Mouse (Mus musculus): Measurements from ENCODE around the gene Dnm3.

Dnm3 gene

DNA sequence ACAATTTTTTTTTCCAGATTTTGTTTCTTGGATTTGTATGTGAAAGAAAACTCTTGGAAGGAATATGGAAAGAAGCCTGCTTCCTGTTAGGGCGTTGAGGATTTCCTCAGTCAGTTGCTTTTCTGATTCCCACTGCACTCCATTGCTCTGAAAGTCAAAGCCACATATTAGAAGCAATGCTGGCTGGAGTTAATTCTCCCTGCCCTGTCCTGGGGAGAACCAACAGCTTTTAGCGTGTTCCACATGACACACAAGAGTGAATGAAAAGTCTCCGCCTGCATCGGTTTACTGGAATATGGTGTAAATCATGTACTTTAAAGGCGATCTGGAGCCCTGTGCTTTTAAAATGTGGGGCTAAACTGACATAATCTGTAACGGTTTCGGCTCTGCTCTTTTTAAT is 424.6 kb downstream of the Dnm3 start:
- DNase-seq, result no peak

DNA sequence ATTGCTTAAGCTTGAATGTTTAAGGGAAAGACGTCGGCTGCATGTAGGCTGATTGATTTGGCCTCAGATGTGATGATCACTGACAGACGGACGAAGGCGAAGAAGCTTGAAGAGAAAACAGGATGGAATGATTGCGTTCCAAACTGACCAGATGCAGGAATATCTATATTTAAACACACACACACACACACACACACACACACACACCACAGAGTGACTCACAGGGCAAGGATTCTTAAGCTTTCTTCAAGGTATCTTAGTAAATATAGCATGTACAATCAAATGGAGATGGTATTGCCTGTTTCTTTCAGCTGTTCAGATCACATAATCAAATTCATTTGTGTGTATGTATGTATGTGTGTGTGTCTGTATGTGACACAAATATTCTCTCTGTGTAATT is 425.1 kb downstream of the Dnm3 start:
- DNase-seq, result no peak

- no peak for DNase-seq
Observed at GRCm38 (mm10) chr1:162052138-162052537, 425.7 kb downstream of the Dnm3 start.

DNA sequence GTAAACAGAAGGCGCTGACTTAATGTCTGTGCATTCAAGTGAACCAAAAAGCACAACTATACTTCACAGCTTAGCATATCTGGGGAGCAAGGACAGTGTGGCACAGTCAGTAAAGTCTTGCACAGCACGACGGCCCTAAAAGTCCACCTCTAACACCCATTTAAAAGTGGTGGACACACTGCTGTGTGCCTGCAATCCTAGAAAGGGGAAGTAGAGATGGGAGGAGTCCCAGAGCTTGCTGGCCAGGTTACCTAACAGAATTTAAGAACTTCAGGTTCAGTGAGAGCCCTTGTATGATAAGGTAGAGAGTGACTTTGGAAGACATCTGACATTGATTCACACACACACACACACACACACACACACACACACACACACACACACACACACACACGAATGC is 426.1 kb downstream of the Dnm3 start:
- no peak for DNase-seq

DNA sequence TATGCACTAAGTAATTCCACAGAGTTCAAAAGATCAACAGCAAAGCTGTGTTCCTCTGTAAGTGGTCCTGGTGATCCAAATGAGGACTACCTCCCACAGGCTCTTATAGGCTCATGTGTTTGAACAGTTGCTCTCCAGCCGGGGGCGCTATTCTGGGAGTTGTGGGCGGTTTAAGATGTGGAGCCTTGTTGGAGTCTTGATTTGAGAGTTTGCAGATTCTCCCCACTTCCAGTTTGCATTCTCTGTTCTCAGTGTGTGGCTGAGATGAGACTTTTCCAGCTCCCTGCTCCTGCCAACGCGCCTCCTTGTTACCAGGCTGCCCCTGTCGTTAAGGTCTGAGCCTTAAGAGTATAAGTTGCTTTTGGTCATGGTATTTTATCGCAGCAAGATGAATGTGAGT is 430.2 kb downstream of the Dnm3 start:
- no peak for DNase-seq

DNA sequence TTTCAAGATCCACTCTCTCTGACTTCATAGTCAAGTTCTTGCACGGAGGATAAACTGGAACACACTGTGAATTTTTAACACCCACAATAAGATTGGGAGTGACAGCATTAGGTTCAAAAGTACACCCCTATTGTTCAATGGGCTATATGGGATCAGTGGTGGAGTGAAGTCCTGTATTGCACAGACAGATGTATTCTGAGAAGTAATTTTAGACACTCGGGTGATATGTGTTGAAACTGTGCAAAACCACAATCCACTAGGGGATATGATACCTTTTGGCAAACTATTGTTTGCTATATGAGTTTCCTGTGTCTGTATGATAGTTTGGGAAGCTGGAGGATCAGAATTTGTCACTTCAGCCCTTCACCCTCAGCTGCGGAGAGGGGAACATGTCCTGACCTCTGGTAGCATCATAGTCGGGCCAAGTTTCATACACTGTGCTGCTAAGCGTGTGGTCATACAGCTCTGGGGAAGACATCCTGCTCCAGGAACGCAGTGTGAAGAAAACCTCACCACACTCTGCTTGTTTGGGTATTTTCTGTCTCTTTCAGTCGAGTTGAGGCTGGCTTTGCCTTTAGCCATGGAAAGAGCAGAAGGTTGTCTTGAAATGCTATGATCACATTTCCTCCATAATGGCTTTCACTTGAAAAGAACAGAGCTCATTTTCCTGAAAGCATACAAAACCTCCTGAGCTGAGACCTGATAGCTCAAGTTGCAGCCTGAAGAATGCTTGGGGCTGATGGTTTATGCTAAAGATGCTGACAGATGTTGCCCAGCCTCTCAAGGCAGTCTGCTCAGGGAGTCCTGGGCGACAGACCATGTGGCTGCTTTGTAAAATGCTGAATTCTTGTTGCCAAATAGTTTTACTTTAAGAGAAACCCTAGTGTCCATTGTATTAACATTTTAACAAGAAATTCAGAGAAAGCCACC is 433.8 kb downstream of the Dnm3 start:
- no peak for DNase-seq

DNA sequence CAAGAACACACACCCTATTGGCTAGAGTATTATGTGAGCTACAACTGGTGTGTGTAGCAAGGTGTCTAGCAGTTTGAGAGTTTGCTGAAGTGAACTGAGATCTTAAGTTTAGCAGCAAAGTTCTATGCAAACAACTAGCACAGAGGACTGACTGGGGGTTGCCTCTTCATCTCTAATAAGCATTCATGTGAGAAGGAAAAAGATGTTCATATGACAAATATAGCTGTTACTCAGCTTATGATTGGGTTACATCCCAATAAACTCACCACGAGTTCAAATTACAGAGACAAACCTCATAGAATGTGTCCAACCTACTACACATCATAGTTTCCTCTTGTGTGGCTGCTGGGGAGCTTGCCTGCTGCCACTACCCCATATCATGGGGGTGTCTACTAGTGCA is 434.6 kb downstream of the Dnm3 start:
- no peak for DNase-seq

- no peak for DNase-seq
Observed at GRCm38 (mm10) chr1:162042384-162042783, 435.4 kb downstream of the Dnm3 start.

DNA sequence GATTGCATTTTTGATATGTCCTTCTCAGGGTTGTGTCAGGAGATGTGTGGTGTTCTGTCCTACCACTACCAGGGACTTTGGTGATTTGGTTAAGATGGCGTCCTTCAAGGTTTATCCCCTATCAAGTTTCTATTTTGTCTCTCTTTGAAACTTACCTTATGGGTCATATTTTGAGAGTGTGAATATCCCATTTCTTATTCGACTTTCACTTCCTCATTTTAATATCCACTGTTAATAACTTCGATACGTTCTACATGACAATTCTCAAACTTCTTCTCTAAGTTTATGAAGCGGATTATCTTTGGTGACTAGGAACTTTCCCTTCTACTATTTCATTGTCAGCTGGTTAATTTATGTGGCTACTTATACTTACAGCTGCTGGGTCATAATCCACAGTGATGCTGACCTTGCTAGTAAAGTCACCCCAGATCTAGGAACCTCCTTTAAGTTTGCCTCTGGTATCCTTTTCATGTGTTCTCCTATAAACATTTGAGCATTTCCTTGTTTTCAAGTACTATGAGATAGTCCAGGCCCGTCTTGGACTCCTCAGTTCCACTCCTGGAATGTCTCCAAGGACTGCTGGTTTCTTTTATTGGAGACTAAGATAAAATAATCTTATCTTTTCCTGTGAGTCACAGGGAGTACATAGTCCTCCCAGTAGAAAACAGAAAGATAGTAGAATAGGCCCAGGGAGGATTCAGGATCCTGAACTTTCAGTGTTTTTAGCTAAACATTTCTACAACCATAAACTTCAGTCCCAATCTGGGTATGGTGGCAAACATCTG is 437.2 kb downstream of the Dnm3 start:
- DNase-seq, result no peak

DNA sequence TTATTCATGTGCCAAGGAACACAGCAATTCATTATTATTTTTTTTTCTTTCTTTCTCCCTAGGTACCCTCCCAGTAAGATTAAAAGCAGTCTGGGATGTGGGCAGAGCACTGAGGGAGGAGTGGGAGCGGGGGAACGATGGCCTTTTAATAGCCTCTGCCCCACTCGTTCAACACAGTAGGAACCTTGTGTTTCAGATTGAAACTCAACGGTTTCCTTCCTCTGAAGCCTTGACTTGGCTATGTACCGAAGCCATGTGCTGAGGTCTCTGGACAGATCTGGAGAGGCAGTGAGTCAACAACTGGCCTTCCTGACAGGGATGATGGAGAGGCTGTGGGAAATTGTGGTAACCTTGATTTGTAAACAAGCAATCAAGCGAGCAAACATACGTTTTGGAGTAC is 438.0 kb downstream of the Dnm3 start:
- no peak for DNase-seq

GRCm38 (mm10) chr1:162039011-162039595 is 438.7 kb downstream of the Dnm3 start:
- no peak for DNase-seq

DNA sequence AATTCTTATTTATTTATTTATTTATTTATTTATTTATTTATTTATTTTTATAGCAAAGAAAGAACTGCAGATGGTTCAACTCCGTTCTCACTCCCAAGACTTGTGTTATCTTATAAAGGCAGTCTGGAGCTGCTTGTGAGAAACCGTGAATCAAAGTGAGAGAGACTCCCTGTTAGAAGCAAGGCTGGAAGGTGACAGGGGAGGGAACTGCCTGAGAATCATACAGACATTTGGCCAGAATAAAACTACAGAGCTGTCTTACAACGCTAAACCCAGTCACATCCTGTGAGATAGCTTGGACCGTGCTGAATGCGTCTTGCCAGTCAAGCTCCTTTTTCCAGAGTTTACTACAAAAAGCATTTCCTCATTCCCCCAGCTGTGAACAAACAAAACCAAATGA is 439.4 kb downstream of the Dnm3 start:
- DNase-seq, result no peak

DNA sequence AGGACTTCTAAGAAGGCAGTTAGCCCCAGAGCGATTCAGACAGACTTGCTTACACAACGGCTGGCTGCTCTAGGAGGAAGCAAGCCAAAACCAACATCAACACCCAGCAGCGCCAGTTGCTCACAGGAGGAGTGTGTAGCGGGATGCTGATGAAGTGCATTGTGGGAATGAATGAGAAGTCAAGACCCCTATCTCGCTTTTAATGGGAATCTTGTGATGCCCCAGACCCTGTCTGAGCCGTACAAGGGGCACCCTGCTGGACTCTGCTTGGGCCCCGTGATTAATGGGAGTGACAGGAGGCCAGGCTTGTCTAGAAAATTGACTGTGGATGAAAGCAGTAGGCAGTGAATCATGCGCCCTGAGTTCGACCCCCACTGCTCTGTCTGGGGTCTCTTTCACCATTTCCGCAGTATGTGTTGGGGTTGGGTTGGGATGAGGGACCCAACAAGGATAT is 439.8 kb downstream of the Dnm3 start:
- DNase-seq, result peak in 1 of 2 experiments; percentile 8

DNA sequence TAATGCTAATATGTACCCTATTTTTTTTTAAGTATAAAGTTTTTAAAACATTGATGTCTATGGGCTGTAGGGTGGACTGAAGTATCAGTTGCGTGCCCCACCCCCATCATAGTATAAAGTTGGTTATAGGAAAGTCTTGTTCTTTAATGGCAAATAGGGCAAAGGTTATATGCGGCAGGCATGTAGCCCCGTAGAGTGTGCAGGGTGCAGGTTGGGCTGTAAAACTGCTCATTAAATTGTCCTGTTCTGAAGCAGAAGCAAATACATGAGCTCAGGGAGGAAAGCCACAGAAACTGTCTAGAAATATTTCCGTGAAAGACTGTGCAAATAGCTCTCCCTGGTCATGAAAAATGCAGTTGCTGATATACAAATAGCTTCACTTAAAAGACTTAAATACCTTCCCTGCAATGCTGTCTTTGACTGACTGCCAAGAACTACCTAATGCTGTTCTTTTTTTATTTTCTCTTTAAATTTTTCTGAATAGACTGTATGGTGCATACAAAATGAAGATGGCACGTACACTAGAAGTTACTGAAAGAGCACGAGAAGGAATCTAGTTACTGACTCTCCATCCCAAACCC is 440.6 kb downstream of the Dnm3 start:
- DNase-seq, result no peak

- DNase-seq, result no peak
Observed at GRCm38 (mm10) chr1:162036461-162036835, 441.4 kb downstream of the Dnm3 start.

DNA sequence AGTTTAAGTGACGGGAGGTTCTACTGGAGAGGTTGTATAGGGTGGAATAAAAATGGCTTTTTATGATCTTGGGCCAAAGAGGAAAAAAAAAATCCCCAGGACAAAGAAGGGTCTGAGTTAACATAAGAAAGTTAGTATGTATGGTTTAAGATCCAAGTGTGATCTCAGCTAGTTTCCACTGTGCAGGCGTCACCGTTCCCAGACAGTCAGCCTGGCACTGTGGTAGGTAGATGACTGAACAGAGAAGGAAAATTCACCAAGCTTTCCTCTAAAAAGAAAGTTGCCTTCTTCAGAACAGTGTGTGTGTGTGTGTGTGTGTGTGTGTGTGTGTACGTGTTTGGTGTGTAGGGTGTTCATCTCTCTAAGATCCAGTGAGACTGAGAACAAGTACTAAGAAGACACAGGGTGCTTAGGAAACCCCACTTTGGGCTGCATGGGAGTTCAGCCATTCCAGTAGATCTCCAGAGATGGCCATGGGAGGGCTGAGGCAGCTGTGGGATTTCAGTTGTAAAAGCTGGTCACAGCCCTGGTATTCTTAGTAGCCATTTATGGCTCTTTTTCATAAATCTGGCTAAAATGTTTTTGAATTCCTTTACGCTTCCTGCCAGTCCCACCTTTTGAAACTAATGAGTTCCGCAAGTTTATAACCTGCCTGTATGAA is 441.9 kb downstream of the Dnm3 start:
- no peak for DNase-seq

DNA sequence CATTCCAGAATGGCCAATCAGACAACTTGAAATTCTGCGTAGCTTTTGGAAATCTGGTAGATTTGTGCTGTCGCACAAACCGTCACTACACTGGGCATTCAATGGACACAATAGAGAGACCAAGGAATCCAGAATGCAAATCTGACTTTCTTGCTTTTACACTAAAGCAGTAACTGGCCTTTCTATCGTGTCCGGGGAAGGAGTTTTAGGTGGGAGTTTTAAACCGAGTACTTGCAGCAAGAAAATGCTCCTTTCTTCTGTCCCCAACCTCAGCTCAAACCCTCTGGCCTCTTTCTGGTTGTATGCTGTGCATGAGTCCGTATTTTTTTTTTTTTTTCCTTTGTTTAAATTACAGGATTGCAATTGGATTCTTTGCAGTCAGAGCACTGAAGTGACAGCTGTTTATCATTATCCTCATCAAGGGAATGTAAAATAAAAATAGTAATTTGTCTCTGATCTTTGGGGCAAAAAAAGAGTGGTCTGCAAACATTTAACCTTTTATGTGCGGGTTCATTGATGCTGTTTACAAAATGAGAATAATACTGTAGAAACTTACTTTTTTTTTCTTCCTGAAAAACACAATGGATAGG is 454.1 kb downstream of the Dnm3 start:
- no peak for DNase-seq

DNA sequence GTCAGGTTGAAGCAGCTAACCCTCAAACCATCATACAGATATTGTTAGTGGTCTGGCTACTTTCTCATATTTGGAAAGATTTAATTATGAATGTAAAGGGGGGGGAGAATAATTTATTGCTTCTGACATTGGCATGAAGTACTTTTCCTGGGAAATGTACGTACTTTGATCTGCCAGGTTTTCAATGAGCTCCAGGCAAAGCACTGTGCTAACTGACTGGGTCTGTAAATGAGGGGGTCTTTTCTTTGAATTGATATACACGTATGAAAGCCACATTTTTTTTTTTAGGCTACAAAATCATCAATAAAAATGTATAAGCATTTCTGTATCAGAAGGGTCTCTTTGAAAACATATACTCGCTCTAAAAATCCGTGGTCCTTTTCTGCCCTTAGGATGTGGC is 457.1 kb downstream of the Dnm3 start:
- DNase-seq, result no peak

- DNase-seq, result no peak
Observed at GRCm38 (mm10) chr1:162020303-162020731, 457.5 kb downstream of the Dnm3 start.

DNA sequence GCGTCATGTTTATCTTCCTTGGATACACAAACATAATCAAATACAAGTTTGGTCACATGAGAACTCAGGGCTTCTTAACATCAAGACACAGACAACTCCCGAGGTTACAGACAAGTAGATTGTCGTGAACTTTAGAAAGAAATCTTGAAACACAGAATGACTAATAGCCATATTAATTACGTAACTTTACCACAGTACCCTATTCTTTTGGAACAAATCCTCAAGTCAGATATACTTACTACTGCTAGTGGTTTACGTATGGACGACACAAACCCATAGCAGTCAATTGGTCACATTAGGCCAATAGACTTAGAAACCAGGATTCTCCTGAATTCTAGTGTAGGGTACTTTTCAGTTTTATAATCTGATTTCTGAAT is 459.2 kb downstream of the Dnm3 start:
- DNase-seq, result no peak

DNA sequence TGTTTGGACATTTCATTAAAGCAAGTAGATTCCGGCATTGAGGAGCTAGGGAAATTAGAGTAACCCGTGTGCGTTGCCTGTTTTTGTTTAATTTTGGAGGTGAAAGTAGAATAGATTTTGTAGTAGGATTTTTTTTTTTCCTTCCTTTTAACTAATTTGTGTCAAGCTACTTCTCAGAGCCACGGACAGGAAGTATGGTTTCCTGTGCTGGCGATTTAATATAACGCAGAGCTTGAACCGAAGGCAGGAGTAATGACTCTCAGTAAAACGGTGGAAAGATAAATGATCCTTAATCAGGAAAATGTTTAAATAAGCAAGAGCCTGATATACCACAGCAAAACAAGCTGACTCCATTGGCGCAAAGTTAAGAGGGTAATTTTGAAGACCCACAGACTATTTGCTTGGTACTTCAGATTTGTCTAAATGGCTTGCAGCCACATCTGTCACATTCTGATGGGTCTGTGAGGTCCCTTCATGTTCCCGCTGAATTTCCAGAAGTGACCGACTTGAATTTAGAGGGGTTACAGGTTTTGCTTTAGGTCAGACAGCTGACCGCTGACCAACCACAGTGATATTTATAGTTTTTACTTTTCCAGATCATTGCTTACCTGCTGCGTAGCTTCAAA is 459.7 kb downstream of the Dnm3 start:
- no peak for DNase-seq

GRCm38 (mm10) chr1:162016982-162017381 is 460.9 kb downstream of the Dnm3 start:
- no peak for DNase-seq
